Mouse (Mus musculus) natural killer cell, adult 2 months (primary cell): Measurements from ENCODE around the gene Ncam1.

Source experiments
- DNase-seq, 2 experiments: peaks; one replicate each; pipeline ENCODE4 v3.0.0; 2022; ENCODE audit warnings: low spot score in 2 of 2

The Ncam1 gene

GRCm38 (mm10) chr9:49565846-49566245 is 232.9 kb downstream of the Ncam1 start:
- no peak for DNase-seq

DNA sequence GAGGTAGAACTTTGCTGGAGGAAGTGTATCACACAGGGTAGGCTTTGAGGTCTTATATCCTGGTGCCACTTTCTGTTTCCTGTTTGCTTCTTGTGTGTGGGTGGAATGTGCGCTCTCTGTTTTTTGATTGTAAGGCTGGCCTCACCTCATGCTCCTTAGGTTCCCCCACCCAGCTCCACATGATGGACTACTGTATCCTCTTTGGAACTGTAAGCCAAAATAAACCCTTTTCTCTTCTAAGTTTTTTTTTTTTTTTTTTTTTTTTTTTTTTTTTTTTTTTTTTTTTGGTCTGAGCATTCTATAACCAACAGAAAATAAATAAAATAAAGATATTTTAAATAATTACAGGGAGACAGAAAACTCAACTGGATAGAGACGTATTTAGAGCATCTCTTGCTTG is 239.8 kb downstream of the Ncam1 start:
- no peak for DNase-seq

DNA sequence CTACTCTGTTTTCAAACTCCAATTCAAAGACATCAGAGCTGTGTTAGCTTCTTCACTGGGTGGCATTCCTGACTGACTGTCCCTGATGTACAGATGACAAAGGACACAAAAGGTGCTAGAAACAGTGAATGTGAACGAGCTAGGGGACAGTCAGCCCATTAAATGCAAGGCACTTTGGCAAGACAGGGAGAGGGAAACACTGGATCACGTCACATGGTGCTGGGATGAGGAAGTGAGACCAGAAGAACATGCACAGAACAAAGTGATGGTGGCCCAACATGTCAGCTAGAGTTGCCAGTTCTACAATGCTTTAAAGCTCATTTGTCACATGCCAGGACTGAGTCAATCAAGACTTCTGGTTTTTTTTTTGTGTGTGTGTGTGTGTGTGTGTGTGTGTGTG is 247.4 kb downstream of the Ncam1 start:
- no peak for DNase-seq

GRCm38 (mm10) chr9:49542593-49542992 is 256.1 kb downstream of the Ncam1 start:
- DNase-seq, result no peak

DNA sequence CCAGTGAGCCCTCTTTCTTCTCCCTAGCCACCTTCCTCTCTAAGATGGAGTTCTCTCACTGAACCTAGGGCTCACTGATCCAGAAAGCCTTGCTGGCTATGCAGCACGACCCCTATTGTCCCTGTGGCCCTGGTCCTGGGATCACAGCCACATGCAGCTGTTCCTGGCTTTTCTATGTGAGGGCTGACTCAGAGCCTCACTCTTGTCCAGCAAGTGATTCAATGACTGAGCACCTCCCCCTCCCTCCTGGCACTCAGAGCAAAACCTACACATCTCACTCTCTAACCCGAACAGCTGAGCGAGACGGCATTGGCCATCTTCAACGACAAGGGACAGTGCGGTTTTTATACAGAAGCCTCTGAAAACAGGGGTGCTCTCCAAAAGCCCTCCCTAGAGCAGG is 260.9 kb downstream of the Ncam1 start:
- no peak for DNase-seq

DNA sequence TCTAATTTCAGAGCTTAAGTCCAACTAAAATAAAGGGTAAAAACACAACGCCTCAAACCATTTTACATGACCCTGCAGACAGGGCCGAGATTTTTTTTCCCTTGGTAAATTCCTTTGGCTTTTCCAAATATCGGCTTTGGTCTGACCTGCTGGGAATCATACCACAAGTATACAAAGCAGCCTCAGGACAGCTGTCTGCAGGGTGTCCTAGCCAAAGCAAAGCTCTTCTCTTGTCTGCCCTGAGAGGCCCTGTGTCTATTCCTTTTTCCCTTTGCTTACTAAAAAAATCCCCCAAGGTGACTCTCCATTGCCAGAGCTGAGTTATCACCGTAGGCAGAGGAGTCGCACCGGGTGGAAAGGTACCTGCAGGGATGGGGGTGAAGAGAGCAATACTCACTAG is 262.1 kb downstream of the Ncam1 start:
- no peak for DNase-seq

DNA sequence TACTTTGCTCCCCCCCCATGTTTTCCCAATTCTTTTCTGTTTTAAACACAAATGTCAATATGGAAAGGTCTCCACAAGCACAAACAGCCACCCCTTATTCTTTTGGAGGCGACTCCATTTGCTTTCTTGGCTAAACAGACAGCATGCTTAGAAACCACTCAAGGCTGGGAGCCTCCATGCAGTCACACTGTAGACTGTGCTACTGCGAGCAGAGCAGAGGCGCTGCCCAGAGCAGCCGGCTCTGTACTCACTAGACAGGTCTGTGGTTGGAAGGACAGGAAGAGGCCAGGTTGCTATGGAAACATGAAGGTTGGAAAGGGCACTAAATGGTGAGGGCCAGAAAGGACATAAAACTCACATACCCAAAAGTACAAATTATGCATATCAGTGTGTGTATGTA is 263.8 kb downstream of the Ncam1 start:
- no peak for DNase-seq

- no peak for DNase-seq
These were observed 264.7 kb downstream of the Ncam1 start for GRCm38 (mm10) chr9:49533912-49534491.

DNA sequence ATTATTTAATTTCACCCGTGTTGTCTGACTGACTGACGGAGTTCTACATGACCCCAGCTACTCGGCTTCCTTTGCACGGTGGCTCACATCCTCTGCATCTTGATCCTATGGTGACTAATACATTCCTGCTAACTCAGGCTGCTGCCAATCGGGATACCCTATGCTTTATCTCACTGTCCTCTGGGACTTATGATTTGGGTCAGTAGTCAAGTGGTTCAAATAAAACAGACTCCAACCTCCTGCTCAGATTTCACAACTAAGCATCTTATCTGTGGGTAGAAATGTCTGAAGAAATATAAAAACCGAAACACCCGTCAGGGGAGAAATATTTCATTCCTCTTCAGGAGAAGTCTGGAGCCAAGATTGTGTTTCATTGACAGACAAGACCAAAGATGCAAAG is 265.3 kb downstream of the Ncam1 start:
- DNase-seq, result no peak

DNA sequence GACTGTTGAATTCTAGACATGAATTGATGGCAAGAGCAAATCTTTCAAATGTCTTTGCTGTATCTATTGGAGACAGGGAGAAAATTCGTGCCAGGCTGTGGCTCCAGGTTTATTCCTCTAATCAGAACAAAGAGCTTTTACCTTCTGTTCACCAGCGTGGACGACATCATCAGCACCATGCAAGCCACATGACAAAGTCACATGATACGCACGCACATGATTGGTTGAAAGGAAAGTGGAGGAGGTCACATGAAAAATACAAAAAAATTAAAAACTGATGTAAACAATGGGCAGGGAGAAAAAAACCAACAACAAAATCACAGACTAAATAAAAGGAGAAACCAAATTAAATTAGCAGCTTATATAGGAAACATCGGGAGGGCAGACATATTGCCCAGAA is 266.9 kb downstream of the Ncam1 start:
- no peak for DNase-seq

- no peak for DNase-seq
These were observed 267.5 kb downstream of the Ncam1 start for GRCm38 (mm10) chr9:49531257-49531656.

DNA sequence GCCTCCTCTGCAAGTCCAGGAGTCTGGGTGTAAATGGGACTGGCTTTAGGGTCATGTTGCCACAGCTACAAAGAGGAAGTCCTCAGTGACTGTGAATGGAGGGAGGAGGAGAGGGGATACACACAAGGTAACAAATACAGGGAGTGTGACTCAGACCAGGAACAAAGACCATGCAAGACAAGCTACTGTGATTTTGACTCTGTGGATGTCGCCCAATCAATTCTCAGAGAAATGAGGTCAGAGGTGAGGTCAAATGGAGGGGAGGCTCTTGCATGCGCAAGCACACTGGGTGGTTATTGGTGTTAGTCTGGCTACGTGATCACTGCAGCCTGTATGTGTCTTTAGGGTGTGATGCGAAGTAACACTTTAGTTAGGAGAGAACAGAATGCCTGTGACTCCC is 268.0 kb downstream of the Ncam1 start:
- DNase-seq, result no peak

- DNase-seq, result no peak
These were observed 269.3 kb downstream of the Ncam1 start for GRCm38 (mm10) chr9:49529366-49529959.

DNA sequence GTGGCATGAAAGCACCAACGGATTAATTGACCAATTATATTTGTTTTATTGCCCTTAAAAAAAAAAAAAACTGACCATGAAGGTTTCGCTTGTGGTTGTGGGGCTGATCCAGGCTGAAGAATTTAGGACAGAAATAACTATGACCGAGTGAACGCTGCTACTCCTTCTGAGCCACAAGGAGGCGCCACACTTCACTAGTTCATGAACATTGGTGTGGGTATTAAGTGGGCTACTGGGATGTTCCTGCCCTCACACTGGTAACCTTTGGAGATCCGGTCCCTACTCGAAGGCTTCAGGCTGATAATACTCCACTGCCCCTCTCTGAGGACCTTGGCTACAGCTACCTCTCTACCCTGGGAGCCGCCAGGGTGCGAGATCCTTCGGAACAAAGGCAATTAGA is 269.8 kb downstream of the Ncam1 start:
- DNase-seq, result no peak

GRCm38 (mm10) chr9:49528026-49528425 is 270.7 kb downstream of the Ncam1 start:
- no peak for DNase-seq

- DNase-seq, result no peak
These were observed 271.4 kb downstream of the Ncam1 start for GRCm38 (mm10) chr9:49527340-49527739.

DNA sequence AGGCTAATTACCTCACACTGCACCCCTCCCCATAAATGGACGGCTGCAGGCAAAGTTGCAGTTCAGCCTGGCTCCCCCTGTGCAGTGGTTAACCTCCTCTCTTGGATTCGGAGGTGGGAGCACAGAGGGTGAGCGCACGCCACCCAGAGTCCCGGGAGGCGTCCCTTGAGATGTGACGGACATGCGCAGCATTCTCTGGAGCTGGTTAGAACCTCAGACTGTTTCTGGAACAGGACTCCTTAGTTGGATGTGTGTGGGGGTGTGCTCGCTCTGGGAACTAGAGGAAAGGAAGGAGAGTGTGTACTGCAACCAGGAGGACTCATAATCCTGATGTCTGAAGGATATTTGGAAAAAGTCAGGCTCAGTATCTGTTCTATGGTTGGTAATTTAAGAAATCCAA is 274.0 kb downstream of the Ncam1 start:
- DNase-seq, result no peak

DNA sequence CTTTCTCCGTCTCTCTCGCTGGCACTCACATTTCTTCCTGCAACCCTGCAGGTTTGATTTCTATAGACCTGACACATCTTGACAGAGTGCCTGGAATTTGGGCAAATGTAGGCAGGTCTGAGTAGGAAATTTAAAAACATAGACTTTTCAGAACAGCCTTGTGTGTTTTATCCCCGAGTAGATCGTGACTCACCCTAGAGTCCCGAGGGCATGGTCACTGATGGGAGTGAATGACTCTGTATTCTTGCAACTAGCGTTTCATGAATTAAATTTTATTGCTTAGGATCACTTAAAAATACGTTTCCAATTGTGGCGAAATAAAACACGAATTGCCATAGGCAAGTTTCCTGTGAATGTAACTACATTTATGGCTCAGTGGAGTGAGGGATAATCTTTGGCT is 274.8 kb downstream of the Ncam1 start:
- DNase-seq, result no peak

DNA sequence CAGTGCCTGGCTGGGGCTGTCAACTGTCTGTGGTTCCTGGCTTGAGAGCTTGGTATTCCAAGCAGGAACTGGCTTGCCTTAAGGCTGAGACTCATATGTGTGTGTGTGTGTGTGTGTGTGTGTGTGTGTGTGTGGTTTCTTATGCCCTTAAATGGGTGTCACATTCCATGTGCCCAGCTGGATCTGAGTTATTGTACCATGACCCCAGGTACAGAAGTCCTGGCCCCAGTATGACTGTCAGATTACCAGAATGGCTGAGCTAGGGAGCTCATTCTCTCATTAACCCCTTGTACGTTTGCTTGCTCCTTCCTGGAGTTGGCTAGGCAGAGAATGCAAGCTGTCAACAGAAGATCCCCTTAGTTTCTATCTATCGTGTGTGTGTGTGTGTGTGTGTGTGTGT is 284.4 kb downstream of the Ncam1 start:
- DNase-seq, result no peak

- DNase-seq, result no peak
These were observed 288.1 kb downstream of the Ncam1 start for GRCm38 (mm10) chr9:49510666-49511065.

- no peak for DNase-seq
These were observed 289.1 kb downstream of the Ncam1 start for GRCm38 (mm10) chr9:49509628-49510027.

DNA sequence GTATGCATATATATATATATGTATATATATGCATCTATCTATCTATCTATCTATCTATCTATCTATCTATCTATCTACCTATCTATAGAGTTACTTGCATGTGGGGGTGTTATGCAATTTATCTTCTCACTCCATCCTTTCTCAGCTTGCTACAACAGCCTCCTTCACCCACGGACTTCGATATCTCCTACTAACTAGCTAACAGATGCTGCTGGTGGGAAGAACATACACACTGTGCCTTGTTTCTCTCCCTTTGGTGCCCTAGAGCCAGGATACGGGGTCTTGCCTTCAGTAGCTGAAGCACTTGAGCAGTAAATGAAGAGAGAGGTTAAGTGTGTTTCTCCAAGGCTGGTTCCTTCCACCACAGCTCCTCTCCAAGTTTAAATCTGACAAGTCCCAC is 289.6 kb downstream of the Ncam1 start:
- no peak for DNase-seq

GRCm38 (mm10) chr9:49507829-49508585 is 290.7 kb downstream of the Ncam1 start:
- no peak for DNase-seq
